Mouse (Mus musculus) stomach, postnatal 0 days (tissue): Measurements from ENCODE around the gene Fstl1.

Experiments
- CTCF ChIP-seq: IDR thresholded peaks from 2 replicates; pipeline ENCODE4 v1.5.1; 2016; ENCODE audit warnings: antibody characterized with exemption, low read depth, mild to moderate bottlenecking, moderate library complexity
- EP300 ChIP-seq: optimal IDR thresholded peaks from 2 replicates; pipeline ENCODE3; 2016; ENCODE audit warnings: antibody characterized with exemption

- TF ChIP-seq CTCF (no peak), EP300 (no peak)
Observed at GRCm38 (mm10) chr16:37740076-37740475, 36.6 kb upstream of the Fstl1 start.
